Mouse (Mus musculus) limb, embryonic 12.5 days (tissue): ENCODE results near the gene Pnma1. TPM values are rescaled to one million over a fixed set of nuclear protein-coding genes. Genes with fewer than 3 reads are reported as not detected.

Source experiments
- ATAC-seq: fragments of 200-750 bp; cut with Nextera tagmentation; 2 replicates; pipeline ENCODE4 v1.8.0; 2017; ENCODE audit warnings: low read depth, moderate TSS enrichment; ENCODE audit not compliant: insufficient number of reproducible peaks, insufficient read depth, low FRiP score, low TSS enrichment
- H3K27ac ChIP-seq: fragments of 300-500 bp; sonication (generic); 2 replicates; pipeline ENCODE4 v1.5.1; 2016; ENCODE audit warnings: mild to moderate bottlenecking, moderate library complexity
- H3K27me3 ChIP-seq: fragments of 300-500 bp; sonication (generic); 2 replicates; pipeline ENCODE4 v1.6.1; 2016; ENCODE audit warnings: mild to moderate bottlenecking, moderate library complexity
- H3K36me3 ChIP-seq: fragments of 300-500 bp; sonication (generic); 2 replicates; pipeline ENCODE4 v1.6.1; 2016; ENCODE audit warnings: mild to moderate bottlenecking, moderate library complexity
- H3K4me1 ChIP-seq: fragments of 300-500 bp; sonication (generic); replicated peaks from 2 replicates; pipeline ENCODE4 v1.6.1; 2016
- H3K4me2 ChIP-seq: fragments of 300-500 bp; sonication (generic); 2 replicates; pipeline ENCODE4 v1.6.1; 2016; ENCODE audit warnings: mild to moderate bottlenecking, moderate library complexity
- H3K4me3 ChIP-seq: fragments of 300-500 bp; sonication (generic); replicated peaks from 2 replicates; pipeline ENCODE4 v1.5.1; 2016; ENCODE audit warnings: mild to moderate bottlenecking
- H3K9ac ChIP-seq: fragments of 300-500 bp; sonication (generic); replicated peaks from 2 replicates; pipeline ENCODE4 v1.6.1; 2016; ENCODE audit warnings: mild to moderate bottlenecking, moderate library complexity
- H3K9me3 ChIP-seq: fragments of 300-500 bp; sonication (generic); 2 replicates; pipeline ENCODE4 v1.6.1; 2016; ENCODE audit warnings: mild to moderate bottlenecking, moderate library complexity
- WGBS: fragments of 180-500 bp; shearing (Covaris S2); methylation state at CpG from one replicate; pipeline ENCODE4 v1.1.7; 2016; 5-methylcytosine and 5-hydroxymethylcytosine counted together
- polyA plus RNA-seq: library from polyadenylated mRNA; unstranded; fragments of >200 nt; fragmentation: Nextera tagmentation; extraction: Ambion mirVana; gene quantifications from 2 replicates; pipeline ENCODE4 v1.2.1, GENCODE M21; 2016

Gene Pnma1
- polyA plus RNA-seq, 1 experiment from 2014 or later = 1.2 TPM

- Histone ChIP-seq H3K4me1 (peaks cover 75% of the 10 kb centered on the region), H3K36me3 (peaks cover 12% of the 10 kb centered on the region), H3K9ac (no peak overlapping the region), H3K27me3 (no peaks in the 10 kb centered on the region), H3K27ac (no peak overlapping the region; the same call in 1 of the 2 replicates), H3K4me3 (no peak overlapping the region), H3K4me2 (no peak overlapping the region), H3K9me3 (no peaks in the 10 kb centered on the region)
- ATAC-seq = no peak
- WGBS = 39% methylated on average over 1 of the region's 1 CpGs
These were observed 29.8 kb upstream of the Pnma1 start for GRCm38 (mm10) chr12:84178052-84178451.

GRCm38 (mm10) chr12:84176886-84177765 lies 28.8 kb upstream of the Pnma1 start:
- Histone ChIP-seq H3K9me3 (no peaks in the 10 kb centered on the region), H3K4me1 (peaks cover 75% of the 10 kb centered on the region), H3K9ac (no peak overlapping the region), H3K36me3 (peaks cover 20% of the 10 kb centered on the region), H3K27me3 (no peaks in the 10 kb centered on the region), H3K4me2 (peak overlapping the region; percentile 74), H3K27ac (peak overlapping the region; percentile 92), H3K4me3 (no peak overlapping the region)
- 52% methylated on average over 6 of the region's 6 CpGs for WGBS
- ATAC-seq = no peak

- ATAC-seq = no peak
- Histone ChIP-seq H3K27ac (peak overlapping the region; percentile 92), H3K27me3 (no peaks in the 10 kb centered on the region), H3K9ac (peak overlapping the region; percentile 77), H3K4me2 (peak overlapping the region; percentile 74), H3K4me1 (peaks cover 71% of the 10 kb centered on the region), H3K36me3 (peaks cover 28% of the 10 kb centered on the region), H3K9me3 (no peaks in the 10 kb centered on the region), H3K4me3 (peak overlapping the region; percentile 48)
- WGBS = 8% methylated on average over 13 of the region's 13 CpGs
These were observed 28.0 kb upstream of the Pnma1 start for GRCm38 (mm10) chr12:84176126-84176769.

GRCm38 (mm10) chr12:84175659-84176061 lies 27.4 kb upstream of the Pnma1 start:
- under 1% methylated on average over 20 of the region's 20 CpGs for WGBS
- Histone ChIP-seq H3K4me2 (peak overlapping the region; percentile 74), H3K27ac (peak overlapping the region; percentile 92), H3K9me3 (no peaks in the 10 kb centered on the region), H3K9ac (peak overlapping the region; percentile 77), H3K36me3 (peaks cover 34% of the 10 kb centered on the region), H3K4me1 (peaks cover 65% of the 10 kb centered on the region), H3K4me3 (peak overlapping the region; percentile 48), H3K27me3 (no peaks in the 10 kb centered on the region)
- ATAC-seq = peak; percentile 58

GRCm38 (mm10) chr12:84174871-84175270 lies 26.6 kb upstream of the Pnma1 start:
- no peak overlapping the region for H3K27ac ChIP-seq
- no peaks in the 10 kb centered on the region for H3K9me3 ChIP-seq
- peaks cover 57% of the 10 kb centered on the region for H3K4me1 ChIP-seq
- no peak overlapping the region for H3K9ac ChIP-seq
- peaks cover 38% of the 10 kb centered on the region for H3K36me3 ChIP-seq
- ATAC-seq = no peak
- peak overlapping the region; percentile 74; the same call in 1 of the 2 replicates for H3K4me2 ChIP-seq
- H3K4me3 ChIP-seq = no peak overlapping the region
- WGBS = 80% methylated on average over 6 of the region's 6 CpGs
- no peaks in the 10 kb centered on the region for H3K27me3 ChIP-seq

GRCm38 (mm10) chr12:84174190-84174811 lies 26.0 kb upstream of the Pnma1 start:
- H3K4me3 ChIP-seq = no peak overlapping the region
- H3K4me2 ChIP-seq = peak overlapping the region; percentile 74; the same call in 1 of the 2 replicates
- no peak for ATAC-seq
- WGBS = 83% methylated on average over 9 of the region's 9 CpGs
- H3K9ac ChIP-seq = no peak overlapping the region
- peaks cover 44% of the 10 kb centered on the region for H3K36me3 ChIP-seq
- H3K27me3 ChIP-seq = no peaks in the 10 kb centered on the region
- H3K9me3 ChIP-seq = no peaks in the 10 kb centered on the region
- H3K27ac ChIP-seq = 0 out of 2 replicates have a peak overlapping the region, but pooled peaks have one; percentile 23
- peaks cover 52% of the 10 kb centered on the region for H3K4me1 ChIP-seq

GRCm38 (mm10) chr12:84173309-84173915 lies 25.1 kb upstream of the Pnma1 start:
- no peaks in the 10 kb centered on the region for H3K9me3 ChIP-seq
- WGBS = 92% methylated on average over 13 of the region's 13 CpGs
- H3K4me3 ChIP-seq = no peak overlapping the region
- H3K27me3 ChIP-seq = no peaks in the 10 kb centered on the region
- no peak overlapping the region for H3K9ac ChIP-seq
- H3K4me2 ChIP-seq = no peak overlapping the region
- no peak for ATAC-seq
- no peak overlapping the region for H3K27ac ChIP-seq
- H3K4me1 ChIP-seq = peaks cover 43% of the 10 kb centered on the region
- peaks cover 47% of the 10 kb centered on the region for H3K36me3 ChIP-seq

GRCm38 (mm10) chr12:84172862-84173261 lies 24.6 kb upstream of the Pnma1 start:
- Histone ChIP-seq H3K4me1 (peaks cover 38% of the 10 kb centered on the region), H3K9ac (no peak overlapping the region), H3K4me3 (no peak overlapping the region), H3K4me2 (no peak overlapping the region), H3K27me3 (no peaks in the 10 kb centered on the region), H3K27ac (no peak overlapping the region), H3K9me3 (no peaks in the 10 kb centered on the region), H3K36me3 (peaks cover 47% of the 10 kb centered on the region)
- WGBS = 92% methylated on average over 17 of the region's 17 CpGs
- ATAC-seq = no peak

- H3K9me3 ChIP-seq = no peaks in the 10 kb centered on the region
- no peak overlapping the region for H3K27ac ChIP-seq
- no peak for ATAC-seq
- no peak overlapping the region for H3K9ac ChIP-seq
- peaks cover 31% of the 10 kb centered on the region for H3K4me1 ChIP-seq
- H3K4me3 ChIP-seq = no peak overlapping the region
- 90% methylated on average over 3 of the region's 3 CpGs for WGBS
- H3K4me2 ChIP-seq = no peak overlapping the region
- peaks cover 47% of the 10 kb centered on the region for H3K36me3 ChIP-seq
- H3K27me3 ChIP-seq = no peaks in the 10 kb centered on the region
These were observed 23.9 kb upstream of the Pnma1 start for GRCm38 (mm10) chr12:84172216-84172615.

- peaks cover 47% of the 10 kb centered on the region for H3K36me3 ChIP-seq
These were observed 22.3 kb upstream of the Pnma1 start for GRCm38 (mm10) chr12:84170610-84171009.

More at GRCm38 (mm10) chr12:84170610-84171009, 22.3 kb upstream of the Pnma1 start:
- Histone ChIP-seq H3K4me3 (no peak overlapping the region), H3K27ac (no peak overlapping the region), H3K4me2 (no peak overlapping the region), H3K9me3 (no peaks in the 10 kb centered on the region), H3K9ac (no peak overlapping the region), H3K27me3 (no peaks in the 10 kb centered on the region), H3K4me1 (peaks cover 30% of the 10 kb centered on the region)
- no peak for ATAC-seq
- 90% methylated on average over 10 of the region's 10 CpGs for WGBS
